Mouse (Mus musculus) megakaryocyte, embryonic 14.5 days (primary cell): ENCODE measurements around the gene Grik3.

ENCODE experiments used
- FLI1 ChIP-seq: IDR thresholded peaks from 2 replicates; pipeline ENCODE4 v1.6.1; 2012; ENCODE audit warnings: low read length, inconsistent platforms, mixed read lengths
- GATA1 ChIP-seq: IDR thresholded peaks from 3 replicates; pipeline ENCODE4 v1.6.1; 2012; ENCODE audit warnings: mixed read lengths, low read length, inconsistent platforms, borderline replicate concordance

GRCm38 (mm10) chr4:125515646-125516045, 25.1 kb downstream of the Grik3 start:
- TF ChIP-seq GATA1 (no peak), FLI1 (no peak)
